Mouse (Mus musculus) bone marrow macrophage, adult 2 months (primary cell): Measurements from ENCODE around the gene Selenot.
"Not testable (repeated sequence)": the region's sequence is repeated elsewhere in the genome, so short reads cannot be mapped to it uniquely, and the experiment has no call there.

Experiments
- CTCF ChIP-seq: IDR thresholded peaks from 2 replicates; pipeline ENCODE4 v1.5.1; 2012; ENCODE audit warnings: low read depth, mild to moderate bottlenecking, low read length, moderate library complexity
- POLR2A ChIP-seq: IDR thresholded peaks from 2 replicates; pipeline ENCODE4 v1.6.1; 2012; ENCODE audit warnings: mild to moderate bottlenecking, low read depth, low read length, borderline replicate concordance

DNA sequence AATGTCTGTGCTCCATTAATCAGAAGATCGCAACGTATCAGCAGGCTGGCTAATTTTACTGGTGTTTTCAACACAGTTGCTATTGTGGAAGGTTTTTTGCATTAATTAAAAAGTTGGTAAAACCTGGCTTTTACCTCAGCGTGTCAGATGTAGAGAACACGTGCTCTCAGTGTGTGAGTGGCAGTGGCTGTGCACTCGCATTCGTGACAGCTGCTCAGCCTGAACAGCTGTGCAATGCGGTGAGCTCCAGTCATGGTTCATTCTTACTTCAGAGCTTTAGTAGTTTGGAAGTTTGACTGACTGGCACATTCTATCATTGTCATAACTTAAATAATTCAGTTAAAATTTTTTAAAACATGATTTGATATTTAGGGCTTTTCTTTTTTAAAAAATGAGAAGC, 16.2 kb downstream of the Selenot start:
- not testable (repeated sequence) for TF ChIP-seq POLR2A, CTCF
